Comparison of ENCODE assay signal across 17 mouse cellular contexts in genomic region chr2:152344909-152345308, GRCm38 (mm10). TPM values are rescaled to one million over a fixed set of nuclear protein-coding genes. Genes with fewer than 3 reads are reported as not detected.
DNase-seq lines count a peak whose midpoint lies in the region; ATAC-seq and TF ChIP-seq lines count a peak whose summit lies in the region.
"Had no signal": no experiment of that assay in that cellular context is flagged by ENCODE, and none has a peak within 500 bp of the region (broad histone marks: within the 10 kb centered on the region; RNA-seq: fewer than 3 reads in every experiment).

No protein-coding gene starts in this region.

- peak overlapping the region; percentile 88 for H3K27ac ChIP-seq in gastrocnemius, adult 2 months
- H3K27ac ChIP-seq in hindbrain, embryonic 15.5 days (replicated peaks), result no peak overlapping the region
- H3K27ac ChIP-seq in hindbrain, embryonic 14.5 days, result no peak overlapping the region
- H3K27ac ChIP-seq in neural tube, embryonic 15.5 days (replicated peaks), result no peak overlapping the region
- H3K27ac ChIP-seq: neural tube, embryonic 13.5 days had no signal

- H3K36me3 ChIP-seq in hindbrain, embryonic 15.5 days, result no peaks in the 10 kb centered on the region
- H3K36me3 ChIP-seq in hindbrain, embryonic 14.5 days (replicated peaks; ENCODE audit: control insufficient read depth, insufficient read depth), result no peaks in the 10 kb centered on the region
- H3K36me3 ChIP-seq in neural tube, embryonic 15.5 days, result no peaks in the 10 kb centered on the region
- H3K36me3 ChIP-seq: hindbrain, embryonic 10.5 days; neural tube, embryonic 13.5 days had no signal

- H3K27me3 ChIP-seq in hindbrain, embryonic 15.5 days, result 0 out of 2 replicates have a peak, but pooled peaks cover 4% of the 10 kb centered on the region
- H3K27me3 ChIP-seq in hindbrain, embryonic 14.5 days (ENCODE audit: control insufficient read depth, insufficient read depth, low read length), result 0 out of 2 replicates have a peak, but pooled peaks cover 6% of the 10 kb centered on the region
- H3K27me3 ChIP-seq in neural tube, embryonic 15.5 days (replicated peaks), result peaks cover 5% of the 10 kb centered on the region; the same call in 1 of the 2 replicates
- H3K27me3 ChIP-seq: megakaryocyte, embryonic 14.5 days had no signal

- no peak for ATAC-seq in hindbrain, embryonic 15.5 days (ENCODE audit: low FRiP score, low read depth)
- ATAC-seq in hindbrain, embryonic 14.5 days (ENCODE audit: low FRiP score), result no peak
- no peak for ATAC-seq in neural tube, embryonic 15.5 days (ENCODE audit: low FRiP score)

- H3K4me3 ChIP-seq in gastrocnemius, adult 2 months, result no peak overlapping the region
- no peak overlapping the region for H3K4me3 ChIP-seq in hindbrain, embryonic 15.5 days
- no peak overlapping the region for H3K4me3 ChIP-seq in hindbrain, embryonic 14.5 days (replicated peaks; ENCODE audit: low read length)
- no peak overlapping the region for H3K4me3 ChIP-seq in neural tube, embryonic 15.5 days (replicated peaks)

- no peak for DNase-seq in gastrocnemius, adult 2 months
- no peak for DNase-seq in gastrocnemius, postnatal 36 days
- DNase-seq in hindbrain, embryonic 14.5 days (ENCODE audit: low spot score), result no peak
- no peak for DNase-seq in neural tube, embryonic 10.5 days (ENCODE audit: extremely low spot score, low spot score)
- peak; percentile 16 for DNase-seq in naive thymus-derived CD4-positive, alpha-beta T cell, adult 2 months (ENCODE audit: low read depth)
- no peak for DNase-seq in gastrocnemius, adult 8-10 months (ENCODE audit: low spot score in 2 of 2)
- DNase-seq: adrenal gland, adult 8-10 months; gastrocnemius, postnatal 14 days; kidney, adult 9 months; kidney, postnatal 25 days; left cerebral cortex, postnatal 4 days had no signal

- no peaks in the 10 kb centered on the region for H3K9me3 ChIP-seq in hindbrain, embryonic 15.5 days
- no peaks in the 10 kb centered on the region for H3K9me3 ChIP-seq in hindbrain, embryonic 14.5 days (ENCODE audit: control insufficient read depth, low read length)
- H3K9me3 ChIP-seq in neural tube, embryonic 15.5 days (replicated peaks), result no peaks in the 10 kb centered on the region
- H3K9me3 ChIP-seq: hindbrain, embryonic 10.5 days; megakaryocyte, embryonic 14.5 days; neural tube, embryonic 13.5 days had no signal

- peaks cover 15% of the 10 kb centered on the region for H3K4me1 ChIP-seq in hindbrain, embryonic 15.5 days (replicated peaks)
- H3K4me1 ChIP-seq in hindbrain, embryonic 14.5 days (replicated peaks; ENCODE audit: control insufficient read depth, insufficient read depth, low read length), result peaks cover 11% of the 10 kb centered on the region; the same call in 1 of the 2 replicates
- H3K4me1 ChIP-seq in neural tube, embryonic 15.5 days, result peaks cover 16% of the 10 kb centered on the region

- WGBS in hindbrain, embryonic 15.5 days, result 66% methylated on average over 5 of the region's 5 CpGs
- 67% methylated on average over 5 of the region's 5 CpGs for WGBS in hindbrain, embryonic 14.5 days
- WGBS in neural tube, embryonic 15.5 days, result 65% methylated on average over 5 of the region's 5 CpGs

- H3K9ac ChIP-seq in hindbrain, embryonic 15.5 days, result no peak overlapping the region
- H3K9ac ChIP-seq in hindbrain, embryonic 14.5 days, result no peak overlapping the region
- no peak overlapping the region for H3K9ac ChIP-seq in neural tube, embryonic 15.5 days (replicated peaks)

- no peak for TF ChIP-seq CTCF in gastrocnemius, adult 2 months (IDR thresholded peaks at IDR 0.05)

- H3K4me2 ChIP-seq in hindbrain, embryonic 15.5 days, result peak overlapping the region; percentile 88; the same call in 1 of the 2 replicates
- H3K4me2 ChIP-seq in hindbrain, embryonic 14.5 days (replicated peaks), result no peak overlapping the region
- peak overlapping the region; percentile 96; the same call in 1 of the 2 replicates for H3K4me2 ChIP-seq in neural tube, embryonic 15.5 days

- intact Hi-C loops in gastrocnemius, adult 2 months (cut with DNase I), result no loop called here
- intact Hi-C loops in gastrocnemius, postnatal 36 days (cut with DNase I), result no loop called here

RNA-seq across cellular contexts. Expression of gene Trib3, which starts 1.1 kb away (rescaled TPM):
- 1 to 10 TPM; 1.2 to 1.4 TPM for total RNA-seq in gastrocnemius, adult 2 months (2021)
- 1 to 10 TPM in 1 of 2 experiments, under 1 TPM in 1; 0.62 to 1.5 TPM for total RNA-seq in gastrocnemius, postnatal 36 days (2021)
- polyA plus RNA-seq in hindbrain, embryonic 15.5 days (2015; fragmentation: Nextera tagmentation; extraction: Ambion mirVana), result 1.8 TPM in 2 replicates
- 0.95 and 1.0 TPM in 2 replicates for polyA plus RNA-seq in hindbrain, embryonic 14.5 days (2014; fragmentation: Nextera tagmentation; extraction: Ambion mirVana)
- 1.8 and 1.9 TPM in 2 replicates for polyA plus RNA-seq in neural tube, embryonic 15.5 days (2015; fragmentation: Nextera tagmentation; extraction: Ambion mirVana)
- total RNA-seq in gastrocnemius, adult 8-10 months (2022), result 1 to 10 TPM in 2 of 4 experiments, under 1 TPM in 2; 0.58 to 2.0 (median 1.1) TPM

RNA-seq across cellular contexts. Expression of gene Rbck1, which starts 12.5 kb away (rescaled TPM):
- total RNA-seq in gastrocnemius, adult 2 months (2021), result 10 to 100 TPM; 27.0 to 31.1 TPM
- 10 to 100 TPM; 24.4 to 31.6 TPM for total RNA-seq in gastrocnemius, postnatal 36 days (2021)
- 95.3 and 103 TPM in 2 replicates for polyA plus RNA-seq in hindbrain, embryonic 15.5 days (2015; fragmentation: Nextera tagmentation; extraction: Ambion mirVana)
- 93.7 and 95.3 TPM in 2 replicates for polyA plus RNA-seq in hindbrain, embryonic 14.5 days (2014; fragmentation: Nextera tagmentation; extraction: Ambion mirVana)
- 99.8 and 109 TPM in 2 replicates for polyA plus RNA-seq in neural tube, embryonic 15.5 days (2015; fragmentation: Nextera tagmentation; extraction: Ambion mirVana)
- 10 to 100 TPM; 23.7 to 31.7 (median 27.1) TPM for total RNA-seq in gastrocnemius, adult 8-10 months (2022)

RNA-seq across cellular contexts. Expression of gene Nrsn2, which starts 31.5 kb away (rescaled TPM):
- total RNA-seq in gastrocnemius, adult 2 months (2021), result not detected
- not detected for total RNA-seq in gastrocnemius, postnatal 36 days (2021)
- polyA plus RNA-seq in hindbrain, embryonic 15.5 days (2015; fragmentation: Nextera tagmentation; extraction: Ambion mirVana), result 50.6 and 60.3 TPM in 2 replicates
- 48.0 and 56.9 TPM in 2 replicates for polyA plus RNA-seq in hindbrain, embryonic 14.5 days (2014; fragmentation: Nextera tagmentation; extraction: Ambion mirVana)
- polyA plus RNA-seq in neural tube, embryonic 15.5 days (2015; fragmentation: Nextera tagmentation; extraction: Ambion mirVana), result 50.9 and 60.3 TPM in 2 replicates
- total RNA-seq in gastrocnemius, adult 8-10 months (2022), result under 1 TPM in 1 of 4 experiments, not detected in 3; 0.22 TPM
- total RNA-seq: gastrocnemius, postnatal 14 days; liver, adult 2 months had no signal
- polyA plus RNA-seq: liver, adult 2 months had no signal

RNA-seq across cellular contexts. Expression of gene Tbc1d20, which starts 51.3 kb away (rescaled TPM):
- total RNA-seq in gastrocnemius, adult 2 months (2021), result 10 to 100 TPM; 26.4 to 27.8 TPM
- 10 to 100 TPM; 21.8 to 26.8 TPM for total RNA-seq in gastrocnemius, postnatal 36 days (2021)
- 32.1 and 36.5 TPM in 2 replicates for polyA plus RNA-seq in hindbrain, embryonic 15.5 days (2015; fragmentation: Nextera tagmentation; extraction: Ambion mirVana)
- 24.4 and 31.4 TPM in 2 replicates for polyA plus RNA-seq in hindbrain, embryonic 14.5 days (2014; fragmentation: Nextera tagmentation; extraction: Ambion mirVana)
- 30.1 and 34.0 TPM in 2 replicates for polyA plus RNA-seq in neural tube, embryonic 15.5 days (2015; fragmentation: Nextera tagmentation; extraction: Ambion mirVana)
- total RNA-seq in gastrocnemius, adult 8-10 months (2022), result 10 to 100 TPM; 18.4 to 27.9 (median 24.9) TPM

RNA-seq across cellular contexts. Expression of gene Sox12, which starts 53.0 kb away (rescaled TPM):
- total RNA-seq in gastrocnemius, adult 2 months (2021), result under 1 TPM; 0.53 to 0.79 TPM
- total RNA-seq in gastrocnemius, postnatal 36 days (2021), result 1 to 10 TPM; 1.4 to 1.5 TPM
- polyA plus RNA-seq in hindbrain, embryonic 15.5 days (2015; fragmentation: Nextera tagmentation; extraction: Ambion mirVana), result 13.8 and 14.9 TPM in 2 replicates
- polyA plus RNA-seq in hindbrain, embryonic 14.5 days (2014; fragmentation: Nextera tagmentation; extraction: Ambion mirVana), result 18.8 and 19.5 TPM in 2 replicates
- polyA plus RNA-seq in neural tube, embryonic 15.5 days (2015; fragmentation: Nextera tagmentation; extraction: Ambion mirVana), result 10.1 and 12.1 TPM in 2 replicates
- total RNA-seq in gastrocnemius, adult 8-10 months (2022), result under 1 TPM; 0.34 to 0.58 (median 0.49) TPM
